Mouse (Mus musculus): ENCODE measurements around the gene Pianp. TPM values are rescaled to one million over a fixed set of nuclear protein-coding genes. Genes with fewer than 3 reads are reported as not detected.
A peak's percentile ranks its signal among the peaks of the same experiment; 100 is the strongest.
"Not testable (repeated sequence)": the region's sequence is repeated elsewhere in the genome, so short reads cannot be mapped to it uniquely, and the experiment has no call there.

The Pianp gene
- polyA plus RNA-seq, 1 experiment, result 1.4 TPM

GRCm38 (mm10) chr6:125003706-125004105, 7.2 kb downstream of the Pianp start:
- DNase-seq, result no peak
- WGBS, result 26% methylated on average over 3 of the region's 3 CpGs
- no peaks in the 10 kb centered on the region for H3K4me1 ChIP-seq (ENCODE audit: control insufficient read depth, insufficient read depth, low read length)
- no peak for TF ChIP-seq CTCF (IDR thresholded peaks at IDR 0.05; ENCODE audit: insufficient read depth, low read length)
- no peak for TF ChIP-seq POLR2A (IDR thresholded peaks at IDR 0.05; ENCODE audit: borderline replicate concordance, extremely low read depth, low read depth, low read length)
- no peak overlapping the region for H3K4me3 ChIP-seq (replicated peaks; ENCODE audit: extremely low read depth, low read depth, low read length)

GRCm38 (mm10) chr6:125005086-125005485, 8.6 kb downstream of the Pianp start:
- no peak for DNase-seq
- no peak overlapping the region for H3K4me3 ChIP-seq (replicated peaks; ENCODE audit: extremely low read depth, low read depth, low read length)
- whole genome bisulfite sequencing, result 36% methylated on average over 3 of the region's 3 CpGs
- H3K4me1 ChIP-seq (ENCODE audit: control insufficient read depth, insufficient read depth, low read length), result no peaks in the 10 kb centered on the region
- TF ChIP-seq CTCF (IDR thresholded peaks at IDR 0.05; ENCODE audit: insufficient read depth, low read length) (no peak), POLR2A (IDR thresholded peaks at IDR 0.05; ENCODE audit: borderline replicate concordance, extremely low read depth, low read depth, low read length) (no peak)

- H3K4me3 ChIP-seq (replicated peaks; ENCODE audit: extremely low read depth, low read depth, low read length), result peak overlapping the region; percentile 72
Observed at GRCm38 (mm10) chr6:125008060-125008459, 11.6 kb downstream of the Pianp start.

GRCm38 (mm10) chr6:125008586-125009128, 12.2 kb downstream of the Pianp start:
- peak; percentile 97 for DNase-seq
- Histone ChIP-seq H3K4me1 (ENCODE audit: control insufficient read depth, insufficient read depth, low read length) (no peaks in the 10 kb centered on the region; the same call in 1 of the 2 replicates), H3K4me3 (replicated peaks; ENCODE audit: extremely low read depth, low read depth, low read length) (peak overlapping the region; percentile 88)
- under 1% methylated on average over 30 of the region's 34 CpGs for WGBS
- TF ChIP-seq POLR2A (IDR thresholded peaks at IDR 0.05; ENCODE audit: borderline replicate concordance, extremely low read depth, low read depth, low read length) (peak; percentile 86), CTCF (IDR thresholded peaks at IDR 0.05; ENCODE audit: insufficient read depth, low read length) (no peak)

More at GRCm38 (mm10) chr6:125008060-125008459, 11.6 kb downstream of the Pianp start:
- TF ChIP-seq POLR2A (IDR thresholded peaks at IDR 0.05; ENCODE audit: borderline replicate concordance, extremely low read depth, low read depth, low read length) (no peak), CTCF (IDR thresholded peaks at IDR 0.05; ENCODE audit: insufficient read depth, low read length) (no peak)
- no peaks in the 10 kb centered on the region for H3K4me1 ChIP-seq (ENCODE audit: control insufficient read depth, insufficient read depth, low read length)
- no peak for DNase-seq
- WGBS, result 37% methylated on average over 13 of the region's 13 CpGs

GRCm38 (mm10) chr6:125009129-125009180, 12.5 kb downstream of the Pianp start, which contains the start of gene Zfp384:
Gene Zfp384, plus strand, starts transcription at chr6:125009145.
- 0% methylated on average over 2 of the region's 3 CpGs for WGBS
- TF ChIP-seq CTCF (IDR thresholded peaks at IDR 0.05; ENCODE audit: insufficient read depth, low read length), result no peak
- TF ChIP-seq POLR2A (IDR thresholded peaks at IDR 0.05; ENCODE audit: borderline replicate concordance, extremely low read depth, low read depth, low read length), result no peak
- Histone ChIP-seq H3K4me3 (replicated peaks; ENCODE audit: extremely low read depth, low read depth, low read length) (peak within 1 kb of the TSS; percentile 88), H3K4me1 (ENCODE audit: control insufficient read depth, insufficient read depth, low read length) (no peaks in the 10 kb centered on the region; the same call in 1 of the 2 replicates)
- no peak for DNase-seq

- peak overlapping the region; percentile 88 for H3K4me3 ChIP-seq (replicated peaks; ENCODE audit: extremely low read depth, low read depth, low read length)
- TF ChIP-seq POLR2A (IDR thresholded peaks at IDR 0.05; ENCODE audit: borderline replicate concordance, extremely low read depth, low read depth, low read length) (no peak; the same call in 1 of the 2 replicates), CTCF (IDR thresholded peaks at IDR 0.05; ENCODE audit: insufficient read depth, low read length) (no peak)
- H3K4me1 ChIP-seq (ENCODE audit: control insufficient read depth, insufficient read depth, low read length), result no peaks in the 10 kb centered on the region; the same call in 1 of the 2 replicates
- DNase-seq, result peak; percentile 71
- WGBS, result under 1% methylated on average over 73 of the region's 78 CpGs
Observed at GRCm38 (mm10) chr6:125009181-125010073, 12.9 kb downstream of the Pianp start.

- Histone ChIP-seq H3K4me3 (replicated peaks; ENCODE audit: extremely low read depth, low read depth, low read length) (no peak overlapping the region), H3K4me1 (ENCODE audit: control insufficient read depth, insufficient read depth, low read length) (no peaks in the 10 kb centered on the region; the same call in 1 of the 2 replicates)
- 89% methylated on average over 3 of the region's 3 CpGs for WGBS
- no peak for DNase-seq
- TF ChIP-seq POLR2A (IDR thresholded peaks at IDR 0.05; ENCODE audit: borderline replicate concordance, extremely low read depth, low read depth, low read length), result no peak
- no peak for TF ChIP-seq CTCF (IDR thresholded peaks at IDR 0.05; ENCODE audit: insufficient read depth, low read length)
Observed at GRCm38 (mm10) chr6:125017682-125018081, 21.2 kb downstream of the Pianp start.

- TF ChIP-seq CTCF (IDR thresholded peaks at IDR 0.05; ENCODE audit: insufficient read depth, low read length), result peak; percentile 91
- not testable (repeated sequence) for H3K4me3 ChIP-seq (replicated peaks; ENCODE audit: extremely low read depth, low read depth, low read length); H3K4me1 ChIP-seq (ENCODE audit: control insufficient read depth, insufficient read depth, low read length)
- peak; percentile 57 for DNase-seq
- 31% methylated on average over 7 of the region's 9 CpGs for WGBS
Observed at GRCm38 (mm10) chr6:125030532-125030931, 34.0 kb downstream of the Pianp start.

- TF ChIP-seq CTCF (IDR thresholded peaks at IDR 0.05; ENCODE audit: insufficient read depth, low read length), result no peak
- 82% methylated on average over 16 of the region's 16 CpGs for WGBS
- no peak for DNase-seq
- Histone ChIP-seq H3K4me3 (replicated peaks; ENCODE audit: extremely low read depth, low read depth, low read length) (no peak overlapping the region), H3K4me1 (ENCODE audit: control insufficient read depth, insufficient read depth, low read length) (no peaks in the 10 kb centered on the region)
Observed at GRCm38 (mm10) chr6:125031604-125032003, 35.1 kb downstream of the Pianp start.

- Histone ChIP-seq H3K4me1 (ENCODE audit: control insufficient read depth, insufficient read depth, low read length) (peaks cover 4% of the 10 kb centered on the region; the same call in 1 of the 2 replicates), H3K4me3 (replicated peaks; ENCODE audit: extremely low read depth, low read depth, low read length) (no peak overlapping the region)
- DNase-seq, result no peak
- WGBS, result 91% methylated on average over 4 of the region's 4 CpGs
- no peak for TF ChIP-seq CTCF (IDR thresholded peaks at IDR 0.05; ENCODE audit: insufficient read depth, low read length)
- no peak for TF ChIP-seq POLR2A (IDR thresholded peaks at IDR 0.05; ENCODE audit: borderline replicate concordance, extremely low read depth, low read depth, low read length)
Observed at GRCm38 (mm10) chr6:125038666-125039065, 42.2 kb downstream of the Pianp start.
